Mouse (Mus musculus) liver, adult 2 months (tissue): ENCODE data around the gene Rpap2.

Experiments used
- CTCF ChIP-seq: fragments of 200-500 bp; IDR thresholded peaks from 2 replicates; pipeline ENCODE4 v1.5.1; 2011; ENCODE audit warnings: low read depth, low read length, control low read depth
- POLR2A ChIP-seq: fragments of 200-500 bp; IDR thresholded peaks from 2 replicates; pipeline ENCODE4 v1.6.1; 2011; ENCODE audit warnings: low read length, control low read depth; ENCODE audit not compliant: insufficient read depth; ENCODE audit errors: extremely low read depth

DNA sequence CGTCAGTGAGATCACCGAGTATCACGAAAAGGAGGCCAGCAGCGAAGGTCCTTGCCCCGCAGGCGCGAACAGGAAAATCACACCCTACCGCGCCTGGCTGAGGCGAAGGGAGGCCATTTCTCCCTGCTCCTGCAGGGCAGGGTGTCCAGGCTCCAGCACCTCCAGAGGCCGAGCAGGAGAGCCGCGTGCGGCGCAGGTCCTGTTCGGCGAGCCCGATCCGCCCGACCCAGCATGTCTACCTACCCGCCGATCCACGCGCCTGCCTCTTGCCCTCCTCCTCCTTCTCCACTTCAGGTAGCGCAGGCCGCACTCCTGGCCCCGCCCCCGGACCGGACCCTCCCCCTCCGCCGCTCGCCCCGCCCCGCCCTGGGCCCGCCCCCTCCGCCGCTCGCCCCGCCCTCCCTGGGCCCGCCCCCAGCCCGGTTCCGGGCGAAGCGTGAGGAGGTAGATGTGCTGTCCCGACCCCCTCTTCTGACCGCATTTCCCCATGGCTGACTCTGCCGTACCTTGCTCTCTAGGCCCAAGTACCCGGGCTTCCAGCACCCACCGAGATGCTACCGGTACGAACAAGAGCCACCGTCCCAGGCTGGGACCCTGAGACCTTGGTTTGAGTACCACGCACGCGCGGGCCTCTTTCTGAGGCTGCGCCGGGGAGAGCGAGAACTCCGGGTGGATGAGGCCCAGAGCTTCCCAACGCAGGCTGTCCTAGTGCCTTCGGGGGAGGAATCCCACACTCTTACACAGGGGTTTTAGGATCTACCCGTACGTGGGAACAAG, at the start of gene Rpap2, which contains the start of gene Glmn:
- no peak for TF ChIP-seq CTCF
- peak; percentile 58 for TF ChIP-seq POLR2A
